Mouse (Mus musculus) midbrain, embryonic 14.5 days (tissue): ENCODE measurements around the gene Akap6. TPM values are rescaled to one million over a fixed set of nuclear protein-coding genes. Genes with fewer than 3 reads are reported as not detected.
"Not testable (repeated sequence)": the region's sequence is repeated elsewhere in the genome, so short reads cannot be mapped to it uniquely, and the experiment has no call there.

Experiments
- ATAC-seq: fragments of 200-750 bp; cut with Nextera tagmentation; 2 replicates; pipeline ENCODE4 v1.8.0; 2017; ENCODE audit warnings: moderate number of reproducible peaks, moderate library complexity; ENCODE audit not compliant: low FRiP score, low TSS enrichment
- DNase-seq: peaks from one replicate; pipeline ENCODE4 v3.0.0-alpha.2; 2015
- H3K27ac ChIP-seq: fragments of 300-500 bp; sonication (generic); replicated peaks from 2 replicates; pipeline ENCODE4 v1.5.1; 2014; ENCODE audit warnings: mild to moderate bottlenecking, low read depth, low read length, moderate library complexity
- H3K27me3 ChIP-seq: fragments of 300-500 bp; sonication (generic); 2 replicates; pipeline ENCODE4 v1.6.1; 2014; ENCODE audit warnings: low read length, control low read depth, mixed read lengths; ENCODE audit not compliant: control insufficient read depth, insufficient read depth
- H3K36me3 ChIP-seq: fragments of 300-500 bp; sonication (generic); 2 replicates; pipeline ENCODE4 v1.6.1; 2014; ENCODE audit warnings: low read length, control low read depth; ENCODE audit not compliant: control insufficient read depth, insufficient read depth
- H3K4me1 ChIP-seq: fragments of 300-500 bp; sonication (generic); 2 replicates; pipeline ENCODE4 v1.6.1; 2014; ENCODE audit warnings: mild to moderate bottlenecking, antibody characterized with exemption, low read length, control low read depth; ENCODE audit not compliant: control insufficient read depth, insufficient read depth
- H3K4me2 ChIP-seq: fragments of 300-500 bp; sonication (generic); 2 replicates; pipeline ENCODE4 v1.6.1; 2014; ENCODE audit warnings: mild to moderate bottlenecking, low read length, moderate library complexity
- H3K4me3 ChIP-seq: fragments of 300-500 bp; sonication (generic); replicated peaks from 2 replicates; pipeline ENCODE4 v1.5.1; 2014; ENCODE audit warnings: low read depth, low read length
- H3K9ac ChIP-seq: fragments of 300-500 bp; sonication (generic); replicated peaks from 2 replicates; pipeline ENCODE4 v1.6.1; 2014; ENCODE audit warnings: mild to moderate bottlenecking, low read length, moderate library complexity
- H3K9me3 ChIP-seq: fragments of 300-500 bp; sonication (generic); 2 replicates; pipeline ENCODE4 v1.6.1; 2016; ENCODE audit warnings: low read length, control low read depth, mixed read lengths; ENCODE audit not compliant: control insufficient read depth
- WGBS: fragments of 180-500 bp; shearing (Covaris S2); extraction: QIAGEN DNeasy Blood & Tissue Kit; methylation state at CpG from one replicate; pipeline ENCODE4 v1.1.7; 2014; 5-methylcytosine and 5-hydroxymethylcytosine counted together
- polyA plus RNA-seq: library from polyadenylated mRNA; unstranded; fragments of >200 nt; fragmentation: Nextera tagmentation; extraction: Ambion mirVana; gene quantifications from 2 replicates; pipeline ENCODE4 v1.2.1, GENCODE M21; 2014

Akap6 gene
- polyA plus RNA-seq, 1 experiment from 2014 or later: 35.2 TPM

DNA sequence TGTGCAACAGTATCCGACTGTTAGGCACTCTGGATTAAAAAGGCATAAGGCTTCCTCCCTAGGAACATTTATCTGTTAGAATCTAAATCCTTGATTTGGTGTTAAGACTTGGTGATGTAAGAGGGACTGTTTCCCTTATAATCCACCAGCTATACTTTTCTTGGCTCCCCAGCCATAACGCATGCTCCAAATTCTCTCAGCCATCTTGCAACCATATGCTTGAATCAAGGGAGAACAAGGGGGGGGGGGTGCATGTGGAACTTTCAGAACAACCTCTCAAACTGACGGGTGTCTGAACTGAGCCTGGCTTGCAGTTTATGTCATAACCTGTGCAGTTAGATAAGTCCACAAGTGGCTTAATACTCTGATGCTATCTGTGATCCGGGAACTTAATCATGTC lies 4.9 kb downstream of the Akap6 start:
- no peaks in the 10 kb centered on the region for H3K9me3 ChIP-seq
- no peak overlapping the region for H3K4me2 ChIP-seq
- 66% methylated on average over 4 of the region's 4 CpGs for WGBS
- ATAC-seq (no peak), DNase-seq (no peak)
- no peak overlapping the region for H3K4me3 ChIP-seq
- no peaks in the 10 kb centered on the region for H3K27me3 ChIP-seq
- peaks cover 24% of the 10 kb centered on the region for H3K4me1 ChIP-seq
- H3K27ac ChIP-seq: no peak overlapping the region
- H3K36me3 ChIP-seq: no peaks in the 10 kb centered on the region
- no peak overlapping the region for H3K9ac ChIP-seq

GRCm38 (mm10) chr12:52704810-52705209 lies 5.6 kb downstream of the Akap6 start:
- Histone ChIP-seq H3K4me1 (peaks cover 24% of the 10 kb centered on the region), H3K9ac (no peak overlapping the region), H3K36me3 (0 out of 2 replicates have a peak, but pooled peaks cover 1% of the 10 kb centered on the region), H3K27me3 (no peaks in the 10 kb centered on the region), H3K4me2 (no peak overlapping the region), H3K27ac (no peak overlapping the region), H3K9me3 (no peaks in the 10 kb centered on the region), H3K4me3 (no peak overlapping the region)
- DNase-seq: no peak
- WGBS: 64% methylated on average over 3 of the region's 3 CpGs
- no peak for ATAC-seq

- H3K4me2 ChIP-seq: no peak overlapping the region
- H3K27ac ChIP-seq: no peak overlapping the region
- ATAC-seq (no peak), DNase-seq (no peak)
- H3K36me3 ChIP-seq: peaks cover 11% of the 10 kb centered on the region; the same call in 1 of the 2 replicates
- WGBS: 96% methylated on average over 3 of the region's 3 CpGs
- H3K9ac ChIP-seq: no peak overlapping the region
- H3K9me3 ChIP-seq: no peaks in the 10 kb centered on the region
- H3K27me3 ChIP-seq: no peaks in the 10 kb centered on the region
- no peaks in the 10 kb centered on the region for H3K4me1 ChIP-seq
- no peak overlapping the region for H3K4me3 ChIP-seq
Observed at GRCm38 (mm10) chr12:52711382-52711781, 12.2 kb downstream of the Akap6 start.

DNA sequence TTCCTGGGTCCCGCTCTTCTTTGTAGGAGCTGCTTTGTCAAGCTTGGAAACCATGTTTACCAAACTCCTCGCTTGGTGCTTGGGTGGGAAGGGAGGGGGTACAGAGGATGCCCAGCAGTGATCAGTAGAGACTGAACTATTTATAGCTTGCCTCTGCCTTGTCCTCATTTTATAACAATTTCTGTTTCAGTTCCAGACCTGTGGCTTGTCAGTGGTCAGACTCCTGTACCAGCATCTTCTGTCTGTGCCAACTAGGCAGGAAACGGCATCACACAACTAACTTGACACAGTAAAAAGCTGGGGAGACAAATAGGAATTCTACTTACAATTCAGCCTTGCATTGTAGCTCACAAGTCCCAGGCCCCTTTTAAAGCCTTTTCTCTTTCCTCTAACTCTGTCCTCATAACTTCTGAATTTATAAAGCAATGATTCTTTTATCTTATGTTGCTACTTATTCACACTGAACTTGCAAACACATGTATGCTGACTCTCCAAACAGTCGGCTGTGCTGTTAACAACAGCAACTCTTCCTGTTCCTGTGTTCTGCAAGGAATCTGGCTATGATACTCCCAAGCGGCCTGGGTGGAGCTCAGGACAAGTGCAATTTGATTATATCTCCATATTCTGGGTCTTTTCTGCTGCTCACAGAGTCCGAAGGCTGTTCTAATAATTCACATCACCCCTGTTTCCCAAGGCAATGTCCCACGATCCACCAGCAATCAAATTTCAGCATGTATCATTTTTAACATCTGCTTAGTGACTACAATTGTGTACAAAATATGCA lies 12.9 kb downstream of the Akap6 start:
- WGBS: 76% methylated on average over 7 of the region's 7 CpGs
- Histone ChIP-seq H3K4me1 (no peaks in the 10 kb centered on the region), H3K27ac (no peak overlapping the region), H3K4me2 (no peak overlapping the region), H3K9ac (no peak overlapping the region), H3K4me3 (no peak overlapping the region), H3K27me3 (no peaks in the 10 kb centered on the region), H3K36me3 (peaks cover 14% of the 10 kb centered on the region; the same call in 1 of the 2 replicates), H3K9me3 (no peaks in the 10 kb centered on the region)
- DNase-seq (no peak), ATAC-seq (no peak)

DNA sequence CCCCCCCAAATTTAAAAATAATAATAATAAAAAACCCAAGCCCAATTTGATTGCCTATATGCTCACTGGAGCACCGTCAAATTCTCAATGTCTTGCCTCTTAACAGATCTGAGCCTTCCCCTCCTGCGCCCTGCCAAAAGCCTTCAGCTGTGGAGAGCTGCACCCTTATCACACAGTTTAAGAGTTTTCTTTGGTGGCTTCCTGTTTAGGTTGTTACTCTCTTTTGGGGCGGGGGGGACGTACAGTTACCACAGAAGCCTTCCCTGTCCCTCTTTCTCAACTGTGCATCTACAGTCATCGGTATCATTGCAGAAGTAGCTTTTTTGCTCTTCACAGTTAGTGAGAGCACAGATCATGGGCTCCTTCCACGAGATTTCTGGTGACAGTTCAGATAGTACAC lies 19.2 kb downstream of the Akap6 start:
- H3K27ac ChIP-seq: no peak overlapping the region
- no peak overlapping the region for H3K4me2 ChIP-seq
- no peak for ATAC-seq
- WGBS: 92% methylated on average over 6 of the region's 6 CpGs
- H3K27me3 ChIP-seq: no peaks in the 10 kb centered on the region
- DNase-seq: no peak
- no peak overlapping the region for H3K9ac ChIP-seq
- H3K36me3 ChIP-seq: peaks cover 10% of the 10 kb centered on the region; the same call in 1 of the 2 replicates
- H3K9me3 ChIP-seq: no peaks in the 10 kb centered on the region
- no peaks in the 10 kb centered on the region for H3K4me1 ChIP-seq
- H3K4me3 ChIP-seq: no peak overlapping the region

DNA sequence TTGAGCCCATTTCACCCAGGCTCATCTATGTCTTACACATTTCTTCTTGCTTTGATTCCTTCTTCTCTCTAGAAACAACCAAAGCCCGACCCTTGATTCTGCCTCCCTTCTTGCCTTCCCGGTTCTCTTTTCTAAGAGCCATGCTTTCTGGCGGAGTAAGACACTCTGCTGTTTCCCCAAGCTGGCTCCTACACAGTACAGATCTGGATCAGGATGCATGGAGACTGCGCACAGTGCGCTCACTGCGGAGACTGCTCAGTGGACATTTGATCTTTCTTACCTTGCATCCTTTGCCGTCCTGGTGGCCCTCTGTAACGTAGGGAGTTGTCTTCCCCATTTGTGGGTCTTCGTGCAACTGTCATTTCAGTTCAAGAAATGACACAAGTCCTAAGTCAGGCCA lies 20.0 kb downstream of the Akap6 start:
- no peaks in the 10 kb centered on the region for H3K9me3 ChIP-seq
- no peak for DNase-seq
- H3K27ac ChIP-seq: no peak overlapping the region
- H3K4me1 ChIP-seq: no peaks in the 10 kb centered on the region
- no peak overlapping the region for H3K4me2 ChIP-seq
- ATAC-seq: no peak
- H3K9ac ChIP-seq: no peak overlapping the region
- no peaks in the 10 kb centered on the region for H3K27me3 ChIP-seq
- WGBS: 92% methylated on average over 9 of the region's 9 CpGs
- H3K4me3 ChIP-seq: no peak overlapping the region
- H3K36me3 ChIP-seq: peaks cover 14% of the 10 kb centered on the region; the same call in 1 of the 2 replicates

DNA sequence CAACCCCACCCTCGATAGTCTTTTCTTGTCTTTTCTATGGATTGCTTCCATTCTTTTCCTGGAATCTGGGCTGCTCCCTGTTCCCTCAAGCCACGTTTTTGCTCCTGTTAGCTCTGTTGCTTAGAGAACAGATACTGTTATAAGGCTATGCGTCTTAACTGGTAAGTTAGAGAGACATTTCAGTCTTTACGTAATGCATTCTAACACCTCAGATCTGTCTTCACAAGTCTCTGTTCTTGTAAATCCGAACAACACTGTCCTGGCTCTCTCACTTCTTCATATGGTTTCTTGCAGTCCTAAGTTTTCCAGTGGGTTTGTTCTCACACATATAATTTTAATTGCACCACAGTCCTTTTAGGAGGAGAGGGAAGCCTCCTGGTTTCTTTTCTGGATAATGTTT lies 20.5 kb downstream of the Akap6 start:
- Histone ChIP-seq H3K27ac (no peak overlapping the region), H3K4me2 (no peak overlapping the region), H3K36me3 (peaks cover 14% of the 10 kb centered on the region; the same call in 1 of the 2 replicates), H3K4me1 (no peaks in the 10 kb centered on the region), H3K27me3 (no peaks in the 10 kb centered on the region), H3K9ac (no peak overlapping the region), H3K4me3 (no peak overlapping the region), H3K9me3 (no peaks in the 10 kb centered on the region)
- DNase-seq (no peak), ATAC-seq (no peak)
- 82% methylated on average over 5 of the region's 5 CpGs for WGBS

DNA sequence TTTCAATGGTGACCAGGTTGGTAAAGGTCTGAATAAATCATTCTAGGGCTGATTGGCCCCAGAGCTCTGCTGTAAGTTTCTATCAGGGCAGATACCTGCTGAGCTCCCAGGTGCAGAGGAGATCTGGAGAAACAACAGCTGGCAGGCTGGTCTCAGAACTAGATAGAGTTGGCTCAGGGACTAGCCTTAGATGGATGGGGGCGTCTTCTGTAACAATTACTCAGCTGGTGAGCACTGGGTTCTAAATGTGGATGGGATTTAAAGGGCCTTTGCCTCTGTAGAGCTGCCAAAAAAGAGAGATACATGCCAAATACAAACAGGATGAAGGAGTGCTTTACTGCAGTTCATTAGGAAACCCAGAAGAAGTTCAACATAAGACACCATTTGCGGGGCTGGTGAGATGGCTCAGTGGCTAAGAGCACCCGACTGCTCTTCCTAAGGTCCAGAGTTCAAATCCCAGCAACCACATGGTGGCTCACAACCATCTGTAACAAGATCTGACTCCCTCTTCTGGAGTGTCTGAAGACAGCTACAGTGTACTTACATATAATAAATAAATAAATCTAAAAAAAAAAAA lies 24.9 kb downstream of the Akap6 start:
- not testable (repeated sequence) for H3K4me3 ChIP-seq, H3K27ac ChIP-seq, H3K9me3 ChIP-seq, DNase-seq, H3K9ac ChIP-seq, H3K27me3 ChIP-seq, H3K4me1 ChIP-seq, H3K4me2 ChIP-seq, ATAC-seq, H3K36me3 ChIP-seq
- WGBS: 73% methylated on average over 3 of the region's 3 CpGs
